Mouse (Mus musculus) MEL (cell line): Measurements from ENCODE around the gene Gm20388. TPM values are rescaled to one million over a fixed set of nuclear protein-coding genes. Genes with fewer than 3 reads are reported as not detected.

ENCODE experiments used
- DNase-seq: peaks from one replicate; pipeline ENCODE4 v3.0.0; 2011; ENCODE audit warnings: low read depth, low spot score
- H3K27ac ChIP-seq: 2 replicates; pipeline ENCODE4 v1.5.1; 2012; ENCODE audit warnings: low read depth, mild to moderate bottlenecking, control low read depth, low read length, moderate library complexity; ENCODE audit not compliant: control insufficient read depth
- H3K27me3 ChIP-seq, 2 experiments: fragments of 150-350 bp in 1 of 2; sonication (generic) in 1 of 2; 2 replicates each; pipeline ENCODE4 v1.6.1; 2012; ENCODE audit warnings: low read length in 2 of 2, mild to moderate bottlenecking in 2 of 2, improper control_type of control experiment in 1 of 2, moderate library complexity in 1 of 2; ENCODE audit not compliant: insufficient read depth in 2 of 2, control insufficient read depth in 1 of 2
- H3K36me3 ChIP-seq, 2 experiments: 2 replicates each; pipeline ENCODE4 v1.6.1; 2012 to 2014; ENCODE audit warnings: low read length in 2 of 2, improper control_type of control experiment in 1 of 2, inconsistent platforms in 1 of 2, mild to moderate bottlenecking in 1 of 2; ENCODE audit not compliant: insufficient read depth in 2 of 2, control insufficient read depth in 1 of 2
- H3K4me1 ChIP-seq, 2 experiments: fragments of 150-350 bp in 1 of 2; sonication (generic) in 1 of 2; 2 replicates each; pipeline ENCODE4 v1.6.1; 2012; ENCODE audit warnings: low read length in 2 of 2, improper control_type of control experiment in 1 of 2, mild to moderate bottlenecking in 1 of 2; ENCODE audit not compliant: insufficient read depth in 2 of 2, control insufficient read depth in 1 of 2
- H3K4me3 ChIP-seq, 2 experiments: fragments of 150-350 bp in 1 of 2; sonication (generic) in 1 of 2; 2 replicates each; pipeline ENCODE4 v1.5.1; 2012; ENCODE audit warnings: low read depth in 2 of 2, low read length in 2 of 2, mild to moderate bottlenecking in 2 of 2, moderate library complexity in 2 of 2, control low read depth in 1 of 2, improper control_type of control experiment in 1 of 2; ENCODE audit not compliant: control insufficient read depth in 1 of 2, insufficient read depth in 1 of 2
- H3K79me2 ChIP-seq: 2 replicates; pipeline ENCODE4 v1.6.1; 2012; ENCODE audit warnings: mild to moderate bottlenecking, low read length, moderate library complexity; ENCODE audit not compliant: control insufficient read depth, poor library complexity, insufficient read depth
- H3K9ac ChIP-seq: 2 replicates; pipeline ENCODE4 v1.6.1; 2012; ENCODE audit warnings: low read depth, mild to moderate bottlenecking, control low read depth, low read length, moderate library complexity; ENCODE audit not compliant: control insufficient read depth, poor library complexity, severe bottlenecking
- H3K9me3 ChIP-seq: fragments of 150-350 bp; sonication (generic); replicated peaks from 2 replicates; pipeline ENCODE4 v1.6.1; 2012; ENCODE audit warnings: mild to moderate bottlenecking, low read length, improper control_type of control experiment, moderate library complexity; ENCODE audit not compliant: insufficient read depth
- BHLHE40 ChIP-seq: IDR thresholded peaks from 2 replicates; pipeline ENCODE4 v1.6.1; 2012; ENCODE audit warnings: low read depth, mild to moderate bottlenecking, inconsistent platforms, low read length, improper control_type of control experiment, borderline replicate concordance
- CHD1 ChIP-seq: IDR thresholded peaks from 2 replicates; pipeline ENCODE4 v1.6.1; 2012; ENCODE audit warnings: low read depth, mild to moderate bottlenecking, inconsistent platforms, low read length, improper control_type of control experiment
- ELF1 ChIP-seq: IDR thresholded peaks from 2 replicates; pipeline ENCODE4 v1.6.1; 2014; ENCODE audit warnings: low read depth, mild to moderate bottlenecking, inconsistent platforms, low read length, improper control_type of control experiment, moderate library complexity
- ETS1 ChIP-seq: IDR thresholded peaks from 2 replicates; pipeline ENCODE4 v1.6.1; 2012; ENCODE audit warnings: low read depth, mild to moderate bottlenecking, inconsistent platforms, low read length, improper control_type of control experiment, moderate library complexity
- HCFC1 ChIP-seq: IDR thresholded peaks from 2 replicates; pipeline ENCODE4 v1.6.1; 2012; ENCODE audit warnings: low read depth, mild to moderate bottlenecking, inconsistent platforms, low read length, improper control_type of control experiment, moderate library complexity
- JUND ChIP-seq: IDR thresholded peaks from 2 replicates; pipeline ENCODE4 v1.6.1; 2011; ENCODE audit warnings: low read depth, mild to moderate bottlenecking, improper control_type of control experiment, low read length
- MAFK ChIP-seq: IDR thresholded peaks from 2 replicates; pipeline ENCODE4 v1.6.1; 2011; ENCODE audit warnings: low read depth, mild to moderate bottlenecking, low read length, improper control_type of control experiment, borderline replicate concordance
- MEF2A ChIP-seq: IDR thresholded peaks from 2 replicates; pipeline ENCODE4 v1.6.1; 2014; ENCODE audit warnings: low read depth, mild to moderate bottlenecking, inconsistent platforms, low read length, improper control_type of control experiment; ENCODE audit not compliant: poor library complexity, insufficient replicate concordance, severe bottlenecking; ENCODE audit errors: extremely low read depth
- MXI1 ChIP-seq: IDR thresholded peaks from 2 replicates; pipeline ENCODE4 v1.6.1; 2011; ENCODE audit warnings: mild to moderate bottlenecking, low read depth, low read length, improper control_type of control experiment
- MYB ChIP-seq: IDR thresholded peaks from 2 replicates; pipeline ENCODE4 v1.6.1; 2011; ENCODE audit warnings: mild to moderate bottlenecking, low read depth, low read length, improper control_type of control experiment
- NRF1 ChIP-seq: IDR thresholded peaks from 2 replicates; pipeline ENCODE4 v1.6.1; 2014; ENCODE audit warnings: low read depth, mild to moderate bottlenecking, inconsistent platforms, low read length, improper control_type of control experiment, moderate library complexity; ENCODE audit not compliant: poor library complexity, insufficient read depth, severe bottlenecking
- POLR2A ChIP-seq, 2 experiments: IDR thresholded peaks; 2 replicates each; pipeline ENCODE4 v1.6.1; 2011 to 2012; ENCODE audit warnings: low read length in 2 of 2, mild to moderate bottlenecking in 2 of 2, control low read depth in 1 of 2, improper control_type of control experiment in 1 of 2, low read depth in 1 of 2, moderate library complexity in 1 of 2; ENCODE audit not compliant: control insufficient read depth in 1 of 2, insufficient read depth in 1 of 2, poor library complexity in 1 of 2
- RCOR1 ChIP-seq: IDR thresholded peaks from 2 replicates; pipeline ENCODE4 v1.6.1; 2012; ENCODE audit warnings: low read depth, mild to moderate bottlenecking, inconsistent platforms, low read length, improper control_type of control experiment
- TBP ChIP-seq: IDR thresholded peaks from 2 replicates; pipeline ENCODE4 v1.8.0; 2011; ENCODE audit warnings: low read depth, low read length, improper control_type of control experiment
- TCF12 ChIP-seq: IDR thresholded peaks from 2 replicates; pipeline ENCODE4 v1.6.1; 2014; ENCODE audit warnings: low read depth, mild to moderate bottlenecking, inconsistent platforms, low read length, improper control_type of control experiment, moderate library complexity
- UBTF ChIP-seq: IDR thresholded peaks from 2 replicates; pipeline ENCODE4 v1.6.1; 2012; ENCODE audit warnings: low read depth, mild to moderate bottlenecking, inconsistent platforms, low read length, improper control_type of control experiment, moderate library complexity, borderline replicate concordance; ENCODE audit not compliant: insufficient read depth
- USF1 ChIP-seq: IDR thresholded peaks from 2 replicates; pipeline ENCODE4 v1.6.1; 2014; ENCODE audit warnings: low read depth, mild to moderate bottlenecking, inconsistent platforms, low read length, improper control_type of control experiment, moderate library complexity
- USF2 ChIP-seq, 2 experiments: IDR thresholded peaks; 2 replicates each; pipeline ENCODE4 v1.6.1; 2011 to 2012; ENCODE audit warnings: improper control_type of control experiment in 2 of 2, low read length in 2 of 2, borderline replicate concordance in 1 of 2, inconsistent platforms in 1 of 2, low read depth in 1 of 2, mild to moderate bottlenecking in 1 of 2; ENCODE audit not compliant: insufficient read depth in 1 of 2
- ZC3H11A ChIP-seq: IDR thresholded peaks from 2 replicates; pipeline ENCODE4 v1.6.1; 2012; ENCODE audit warnings: low read depth, mild to moderate bottlenecking, inconsistent platforms, low read length, improper control_type of control experiment
- ZNF384 ChIP-seq: IDR thresholded peaks from 2 replicates; pipeline ENCODE4 v1.6.1; 2012; ENCODE audit warnings: low read depth, mild to moderate bottlenecking, inconsistent platforms, low read length, improper control_type of control experiment
- polyA plus RNA-seq, 2 experiments: library from polyadenylated mRNA; stranded (reverse) in 1 of 2; unstranded in 1 of 2; fragments of >175 nt in 1 of 2; fragments of >200 nt in 1 of 2; gene quantifications; 2 replicates each; pipeline versions ENCODE4 v1.2.1 to v1.2.4; 2012; ENCODE audit warnings: low replicate concordance in 2 of 2, low read depth in 1 of 2; ENCODE audit not compliant: insufficient read length in 2 of 2, insufficient read depth in 1 of 2, missing spikeins in 1 of 2
- total RNA-seq: library from RNA; depleted of rRNA; stranded (reverse); fragments of 300-350 nt; gene quantifications from 2 replicates; pipeline ENCODE4 v1.2.3, GENCODE M21; 2012

The Gm20388 gene
- total and polyA plus RNA-seq, 3 experiments, result 11.1 to 17.8 TPM; not detected in 1

GRCm38 (mm10) chr8:123678390-123678789, 3767.7 kb downstream of the Gm20388 start:
- H3K27me3 ChIP-seq, result no peaks in the 10 kb centered on the region
- no peaks in the 10 kb centered on the region for H3K4me1 ChIP-seq
- no peak overlapping the region for H3K27ac ChIP-seq
- H3K9ac ChIP-seq, result no peak overlapping the region
- no peak for DNase-seq
- TF ChIP-seq RCOR1 (no peak), ELF1 (no peak)
- no peaks in the 10 kb centered on the region for H3K79me2 ChIP-seq
- H3K4me3 ChIP-seq, result no peak overlapping the region
- H3K9me3 ChIP-seq, result no peaks in the 10 kb centered on the region
- H3K36me3 ChIP-seq, result no peaks in the 10 kb centered on the region

- Histone ChIP-seq H3K9ac (no peak overlapping the region), H3K4me1 (no peaks in the 10 kb centered on the region), H3K79me2 (no peaks in the 10 kb centered on the region), H3K27me3 (no peaks in the 10 kb centered on the region), H3K4me3 (no peak overlapping the region), H3K9me3 (no peaks in the 10 kb centered on the region), H3K27ac (no peak overlapping the region), H3K36me3 (no peaks in the 10 kb centered on the region)
- no peak for DNase-seq
- TF ChIP-seq ZC3H11A (no peak), TCF12 (no peak), HCFC1 (no peak), MXI1 (no peak), MYB (no peak), UBTF (no peak), TBP (no peak), RCOR1 (no peak), USF2 (IDR thresholded peaks at IDR 0.05; ENCODE audit: borderline replicate concordance in 1 of 2, insufficient read depth in 1 of 2, low read depth in 1 of 2, low read length in 2 of 2) (no peak), CHD1 (no peak), MEF2A (no peak), JUND (no peak), ETS1 (no peak), BHLHE40 (no peak), POLR2A (IDR thresholded peaks at IDR 0.05; ENCODE audit: control insufficient read depth in 1 of 2, insufficient read depth in 1 of 2, low read depth in 1 of 2, low read length in 2 of 2, poor library complexity in 1 of 2) (no peak), USF1 (no peak), NRF1 (no peak), MAFK (no peak), ZNF384 (no peak)
- TF ChIP-seq, all 39 proteins: peak for 0
These were observed 3771.6 kb downstream of the Gm20388 start for GRCm38 (mm10) chr8:123682073-123682761.
